Mouse (Mus musculus): ENCODE data around the gene Fads3. TPM values are rescaled to one million over a fixed set of nuclear protein-coding genes. Genes with fewer than 3 reads are reported as not detected.

Gene Fads3
- polyA plus RNA-seq, 1 experiment from 2014 or later: 6.2 TPM

DNA sequence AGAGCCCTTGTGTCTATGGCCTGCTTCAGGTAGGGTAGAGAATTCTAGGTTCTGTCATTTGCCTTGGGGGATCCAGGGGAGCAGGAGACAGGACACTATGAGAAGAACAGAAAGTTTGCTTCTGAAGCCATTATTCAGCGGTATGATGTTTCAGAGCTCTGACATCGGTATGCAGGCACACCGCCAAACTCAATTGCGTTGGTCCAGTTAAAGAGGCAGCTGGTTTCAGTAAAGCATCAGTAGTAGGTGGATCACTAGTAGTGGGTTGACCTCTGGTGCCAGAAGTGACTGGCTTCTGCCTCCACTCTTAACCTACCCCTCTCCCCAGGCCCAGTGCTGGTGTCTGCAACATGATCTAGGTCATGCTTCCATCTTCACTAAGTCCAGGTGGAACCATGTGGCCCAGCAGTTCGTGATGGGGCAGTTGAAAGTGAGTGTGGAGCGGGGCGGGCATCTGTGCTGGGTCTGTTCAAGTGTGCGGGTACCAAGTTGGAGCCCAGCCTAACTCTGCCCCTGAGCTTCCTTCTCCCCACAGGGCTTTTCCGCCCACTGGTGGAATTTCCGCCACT, 12.4 kb downstream of the Fads3 start:
- H3K27ac ChIP-seq (ENCODE audit: low read depth, low read length): no peak overlapping the region
- 86% methylated on average over 10 of the region's 10 CpGs for WGBS
- H3K27me3 ChIP-seq (ENCODE audit: control insufficient read depth, insufficient read depth, low read length): no peaks in the 10 kb centered on the region
- no peak for ATAC-seq (ENCODE audit: insufficient read depth, low FRiP score, low TSS enrichment)
- no peaks in the 10 kb centered on the region for H3K9me3 ChIP-seq (ENCODE audit: control insufficient read depth, low read length)
- H3K36me3 ChIP-seq (ENCODE audit: control insufficient read depth, insufficient read depth, low read length): no peaks in the 10 kb centered on the region
- H3K4me1 ChIP-seq (ENCODE audit: control insufficient read depth, insufficient read depth, low read length): no peaks in the 10 kb centered on the region
- H3K9ac ChIP-seq (ENCODE audit: low read length): no peak overlapping the region
- no peak overlapping the region for H3K4me3 ChIP-seq (ENCODE audit: low read depth, low read length)
- no peak overlapping the region for H3K4me2 ChIP-seq (ENCODE audit: low read depth)
- no peak for DNase-seq (ENCODE audit: low spot score)

DNA sequence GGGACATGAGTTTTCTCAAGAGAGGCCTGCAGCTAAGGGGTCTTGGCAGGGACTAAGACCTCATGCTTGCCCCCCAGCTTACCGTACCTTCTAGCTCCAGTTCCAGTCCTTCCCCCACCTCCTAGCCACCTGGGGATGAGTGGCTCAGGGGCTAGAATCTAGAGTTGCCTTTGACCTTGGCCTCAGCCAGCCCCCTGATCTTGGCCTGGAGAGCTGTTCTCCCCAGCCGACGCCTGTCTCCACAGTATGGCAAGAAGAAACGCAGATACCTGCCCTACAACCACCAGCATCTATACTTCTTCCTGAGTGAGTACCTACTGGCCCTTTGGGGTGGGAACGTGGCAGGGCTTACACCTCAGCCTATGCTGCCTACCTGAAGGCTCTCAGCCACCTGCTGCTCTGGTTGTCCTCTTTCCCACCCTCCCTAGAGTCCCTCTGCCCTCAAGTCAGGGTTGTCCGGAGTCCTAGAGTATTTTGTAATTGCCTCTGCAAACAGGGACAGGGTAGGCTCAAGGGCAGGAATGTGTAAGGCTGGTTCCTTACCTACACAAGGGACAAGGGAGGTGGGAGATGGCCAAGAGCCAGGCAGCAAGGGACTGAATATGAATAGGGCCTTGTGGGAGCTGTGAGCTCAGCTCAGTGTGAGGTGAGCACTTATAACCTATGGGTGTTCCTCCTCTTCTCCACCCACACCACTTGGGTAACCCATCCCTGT, 13.1 kb downstream of the Fads3 start:
- Histone ChIP-seq H3K27me3 (ENCODE audit: control insufficient read depth, insufficient read depth, low read length) (no peaks in the 10 kb centered on the region), H3K4me2 (ENCODE audit: low read depth) (no peak overlapping the region), H3K9ac (ENCODE audit: low read length) (no peak overlapping the region), H3K27ac (ENCODE audit: low read depth, low read length) (no peak overlapping the region), H3K9me3 (ENCODE audit: control insufficient read depth, low read length) (no peaks in the 10 kb centered on the region), H3K4me1 (ENCODE audit: control insufficient read depth, insufficient read depth, low read length) (no peaks in the 10 kb centered on the region), H3K4me3 (ENCODE audit: low read depth, low read length) (no peak overlapping the region), H3K36me3 (ENCODE audit: control insufficient read depth, insufficient read depth, low read length) (no peaks in the 10 kb centered on the region)
- WGBS: 84% methylated on average over 6 of the region's 6 CpGs
- no peak for DNase-seq (ENCODE audit: low spot score)
- no peak for ATAC-seq (ENCODE audit: insufficient read depth, low FRiP score, low TSS enrichment)

DNA sequence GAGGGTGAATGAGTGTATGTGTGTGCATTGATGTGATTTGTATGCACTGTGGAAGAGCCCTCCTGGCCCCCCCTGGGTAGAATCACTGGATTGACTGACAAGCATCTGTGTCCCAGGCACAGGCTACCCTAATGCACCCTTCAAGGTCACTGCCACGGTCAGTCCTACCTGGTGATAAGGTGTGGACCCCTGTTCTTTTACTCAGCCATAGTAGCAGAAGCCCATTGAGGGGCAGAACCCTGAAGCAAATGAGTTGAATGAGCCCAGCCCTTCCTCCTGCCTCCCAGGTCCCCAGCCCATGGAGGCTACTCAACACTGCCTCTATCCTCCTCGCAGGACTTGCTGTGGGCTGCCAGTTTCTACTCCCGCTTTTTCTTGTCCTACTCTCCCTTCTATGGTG, 13.9 kb downstream of the Fads3 start:
- H3K9me3 ChIP-seq (ENCODE audit: control insufficient read depth, low read length): no peaks in the 10 kb centered on the region
- DNase-seq (ENCODE audit: low spot score) (no peak), ATAC-seq (ENCODE audit: insufficient read depth, low FRiP score, low TSS enrichment) (no peak)
- 77% methylated on average over 3 of the region's 3 CpGs for WGBS
- no peaks in the 10 kb centered on the region for H3K27me3 ChIP-seq (ENCODE audit: control insufficient read depth, insufficient read depth, low read length)
- no peak overlapping the region for H3K4me2 ChIP-seq (ENCODE audit: low read depth)
- H3K36me3 ChIP-seq (ENCODE audit: control insufficient read depth, insufficient read depth, low read length): no peaks in the 10 kb centered on the region
- H3K9ac ChIP-seq (ENCODE audit: low read length): no peak overlapping the region
- no peaks in the 10 kb centered on the region for H3K4me1 ChIP-seq (ENCODE audit: control insufficient read depth, insufficient read depth, low read length)
- no peak overlapping the region for H3K4me3 ChIP-seq (ENCODE audit: low read depth, low read length)
- H3K27ac ChIP-seq (ENCODE audit: low read depth, low read length): no peak overlapping the region

DNA sequence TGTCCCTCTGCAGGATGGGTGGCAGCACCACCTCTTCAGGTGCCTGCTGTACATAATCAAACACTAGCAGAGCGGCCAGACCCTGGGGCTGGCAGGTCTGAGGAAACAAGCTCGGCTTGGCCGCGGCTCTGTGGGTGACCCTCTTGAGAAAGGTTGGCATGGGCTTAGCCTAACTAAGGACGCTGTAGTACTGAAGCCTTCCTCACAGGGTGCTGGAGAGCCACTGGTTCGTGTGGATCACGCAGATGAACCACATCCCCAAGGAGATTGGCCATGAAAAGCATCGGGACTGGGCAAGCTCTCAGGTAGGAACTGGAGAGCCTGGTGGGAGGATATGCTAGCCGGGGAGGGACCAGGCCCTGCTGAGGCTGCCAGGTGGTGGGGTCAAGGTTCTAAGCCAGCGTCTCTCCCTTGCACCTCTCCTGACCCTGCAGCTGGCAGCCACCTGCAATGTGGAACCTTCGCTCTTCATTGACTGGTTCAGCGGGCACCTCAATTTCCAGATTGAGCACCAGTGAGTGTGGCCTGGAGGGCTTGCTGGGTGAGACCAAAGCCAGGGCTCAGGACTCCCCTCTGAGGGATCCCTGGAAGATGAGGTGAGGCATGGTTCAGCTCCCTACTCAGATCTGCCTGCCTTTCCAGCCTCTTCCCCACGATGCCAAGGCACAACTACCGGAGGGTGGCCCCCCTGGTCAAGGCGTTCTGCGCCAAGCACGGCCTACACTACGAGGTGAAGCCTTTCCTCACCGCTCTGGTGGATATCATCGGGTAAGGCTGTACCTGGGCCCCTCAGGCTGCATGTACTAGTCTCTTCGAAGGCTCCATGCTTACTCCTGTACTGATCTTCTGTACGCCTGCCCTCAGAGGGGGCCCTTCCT, 14.7 kb downstream of the Fads3 start:
- WGBS: 87% methylated on average over 22 of the region's 22 CpGs
- H3K4me1 ChIP-seq (ENCODE audit: control insufficient read depth, insufficient read depth, low read length): no peaks in the 10 kb centered on the region
- H3K9me3 ChIP-seq (ENCODE audit: control insufficient read depth, low read length): no peaks in the 10 kb centered on the region
- H3K27ac ChIP-seq (ENCODE audit: low read depth, low read length): no peak overlapping the region
- H3K4me2 ChIP-seq (ENCODE audit: low read depth): no peak overlapping the region
- H3K9ac ChIP-seq (ENCODE audit: low read length): no peak overlapping the region
- DNase-seq (ENCODE audit: low spot score): no peak
- H3K4me3 ChIP-seq (ENCODE audit: low read depth, low read length): no peak overlapping the region
- H3K36me3 ChIP-seq (ENCODE audit: control insufficient read depth, insufficient read depth, low read length): no peaks in the 10 kb centered on the region
- no peak for ATAC-seq (ENCODE audit: insufficient read depth, low FRiP score, low TSS enrichment)
- no peaks in the 10 kb centered on the region for H3K27me3 ChIP-seq (ENCODE audit: control insufficient read depth, insufficient read depth, low read length)

DNA sequence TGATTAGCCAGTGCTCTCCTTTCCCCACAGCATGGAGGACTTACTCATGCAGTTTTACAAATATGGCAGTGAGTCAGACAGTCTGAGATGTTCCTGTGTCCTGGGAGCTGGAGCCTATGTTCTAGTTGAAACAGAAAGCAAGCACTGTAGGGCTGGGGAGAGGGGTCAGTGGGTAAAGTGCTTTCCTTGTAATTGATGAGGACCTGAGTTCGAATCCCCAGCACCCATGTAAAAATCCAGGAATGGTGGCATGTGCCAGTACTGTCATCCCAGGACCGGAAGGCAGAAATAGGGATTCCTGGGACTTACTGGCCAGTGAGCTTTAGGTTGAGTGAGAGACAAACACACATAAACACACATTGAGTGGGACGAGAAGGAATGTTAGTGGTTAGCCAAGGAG, 15.3 kb downstream of the Fads3 start:
- no peak overlapping the region for H3K4me2 ChIP-seq (ENCODE audit: low read depth)
- ATAC-seq (ENCODE audit: insufficient read depth, low FRiP score, low TSS enrichment) (no peak), DNase-seq (ENCODE audit: low spot score) (no peak)
- H3K27ac ChIP-seq (ENCODE audit: low read depth, low read length): no peak overlapping the region
- no peaks in the 10 kb centered on the region for H3K27me3 ChIP-seq (ENCODE audit: control insufficient read depth, insufficient read depth, low read length)
- H3K9me3 ChIP-seq (ENCODE audit: control insufficient read depth, low read length): no peaks in the 10 kb centered on the region
- no peaks in the 10 kb centered on the region for H3K36me3 ChIP-seq (ENCODE audit: control insufficient read depth, insufficient read depth, low read length)
- no peak overlapping the region for H3K4me3 ChIP-seq (ENCODE audit: low read depth, low read length)
- H3K9ac ChIP-seq (ENCODE audit: low read length): no peak overlapping the region
- 94% methylated on average over 3 of the region's 3 CpGs for WGBS
- H3K4me1 ChIP-seq (ENCODE audit: control insufficient read depth, insufficient read depth, low read length): no peaks in the 10 kb centered on the region

DNA sequence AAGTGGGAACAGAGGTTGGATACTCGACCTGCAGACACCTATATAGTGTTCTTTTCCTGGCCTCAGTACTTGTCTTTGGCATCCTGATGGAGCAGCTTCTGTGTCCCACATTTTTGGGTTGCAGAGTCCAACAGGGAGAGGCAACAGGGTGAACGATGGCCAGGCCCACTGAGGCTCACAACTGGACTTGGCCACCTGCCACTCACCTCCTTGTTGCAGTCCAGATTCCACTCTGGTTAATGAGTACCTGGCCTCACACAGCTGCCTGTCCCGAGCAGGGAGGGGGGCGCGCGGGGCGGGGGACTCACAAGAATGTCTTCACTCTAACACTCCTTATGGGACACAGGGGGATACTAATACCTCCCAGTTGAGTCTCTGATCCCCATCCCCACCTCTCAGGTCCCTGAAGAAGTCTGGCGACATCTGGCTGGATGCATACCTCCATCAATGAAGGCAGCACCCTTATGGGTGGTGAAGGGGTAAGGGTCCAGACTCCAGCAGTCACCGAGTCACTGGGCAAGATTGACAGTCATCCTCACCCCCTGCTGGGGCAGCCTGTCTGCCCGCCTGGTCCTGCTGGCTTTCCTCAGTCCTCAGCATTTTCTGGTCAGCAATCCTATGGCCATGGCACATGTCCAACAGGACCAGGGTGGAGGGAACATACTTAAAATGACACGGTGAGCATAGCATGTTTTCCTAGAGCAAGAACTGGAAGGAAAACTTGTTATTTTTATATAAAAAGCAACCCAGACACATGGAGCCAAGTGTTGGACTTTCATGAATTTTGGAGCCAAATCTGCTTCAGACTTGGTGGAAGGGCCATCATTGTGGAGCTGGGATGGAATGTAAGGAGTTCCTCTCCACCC, 16.4 kb downstream of the Fads3 start:
- Histone ChIP-seq H3K4me1 (ENCODE audit: control insufficient read depth, insufficient read depth, low read length) (no peaks in the 10 kb centered on the region), H3K4me2 (ENCODE audit: low read depth) (no peak overlapping the region), H3K9me3 (ENCODE audit: control insufficient read depth, low read length) (no peaks in the 10 kb centered on the region), H3K9ac (ENCODE audit: low read length) (no peak overlapping the region), H3K36me3 (ENCODE audit: control insufficient read depth, insufficient read depth, low read length) (peaks cover 6% of the 10 kb centered on the region; the same call in 1 of the 2 replicates), H3K27me3 (ENCODE audit: control insufficient read depth, insufficient read depth, low read length) (no peaks in the 10 kb centered on the region), H3K27ac (ENCODE audit: low read depth, low read length) (no peak overlapping the region), H3K4me3 (ENCODE audit: low read depth, low read length) (no peak overlapping the region)
- DNase-seq (ENCODE audit: low spot score) (no peak), ATAC-seq (ENCODE audit: insufficient read depth, low FRiP score, low TSS enrichment) (no peak)
- 63% methylated on average over 11 of the region's 11 CpGs for WGBS

DNA sequence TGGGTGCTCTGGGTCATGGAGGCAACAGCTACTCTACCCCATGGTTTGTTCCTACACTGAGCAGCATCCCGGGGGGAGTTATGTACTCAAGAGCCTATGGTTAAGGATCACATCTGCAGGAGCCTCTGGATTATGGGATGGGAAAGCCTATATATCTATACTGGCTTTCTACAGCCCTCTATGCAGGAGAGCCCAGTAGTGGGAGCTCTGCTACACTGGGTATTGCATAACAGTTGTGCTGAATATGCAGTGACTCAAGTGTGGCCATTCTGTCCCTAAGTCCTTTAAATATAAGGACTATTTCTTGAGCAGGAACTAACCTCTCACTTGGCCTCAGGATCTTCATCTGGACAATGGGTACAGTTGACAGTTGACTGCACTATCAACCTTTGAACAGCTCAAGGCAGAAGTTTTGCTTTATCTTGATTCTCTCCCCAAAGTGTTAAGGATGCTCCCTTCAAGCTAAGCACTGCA, 17.0 kb downstream of the Fads3 start:
- no peak overlapping the region for H3K4me2 ChIP-seq (ENCODE audit: low read depth)
- no peak overlapping the region for H3K9ac ChIP-seq (ENCODE audit: low read length)
- DNase-seq (ENCODE audit: low spot score) (no peak), ATAC-seq (ENCODE audit: insufficient read depth, low FRiP score, low TSS enrichment) (no peak)
- no peak overlapping the region for H3K27ac ChIP-seq (ENCODE audit: low read depth, low read length)
- no peak overlapping the region for H3K4me3 ChIP-seq (ENCODE audit: low read depth, low read length)
- no peaks in the 10 kb centered on the region for H3K27me3 ChIP-seq (ENCODE audit: control insufficient read depth, insufficient read depth, low read length)
- H3K4me1 ChIP-seq (ENCODE audit: control insufficient read depth, insufficient read depth, low read length): no peaks in the 10 kb centered on the region
- peaks cover 9% of the 10 kb centered on the region; the same call in 1 of the 2 replicates for H3K36me3 ChIP-seq (ENCODE audit: control insufficient read depth, insufficient read depth, low read length)
- no peaks in the 10 kb centered on the region for H3K9me3 ChIP-seq (ENCODE audit: control insufficient read depth, low read length)
- WGBS: 79% methylated on average over 1 of the region's 1 CpGs

DNA sequence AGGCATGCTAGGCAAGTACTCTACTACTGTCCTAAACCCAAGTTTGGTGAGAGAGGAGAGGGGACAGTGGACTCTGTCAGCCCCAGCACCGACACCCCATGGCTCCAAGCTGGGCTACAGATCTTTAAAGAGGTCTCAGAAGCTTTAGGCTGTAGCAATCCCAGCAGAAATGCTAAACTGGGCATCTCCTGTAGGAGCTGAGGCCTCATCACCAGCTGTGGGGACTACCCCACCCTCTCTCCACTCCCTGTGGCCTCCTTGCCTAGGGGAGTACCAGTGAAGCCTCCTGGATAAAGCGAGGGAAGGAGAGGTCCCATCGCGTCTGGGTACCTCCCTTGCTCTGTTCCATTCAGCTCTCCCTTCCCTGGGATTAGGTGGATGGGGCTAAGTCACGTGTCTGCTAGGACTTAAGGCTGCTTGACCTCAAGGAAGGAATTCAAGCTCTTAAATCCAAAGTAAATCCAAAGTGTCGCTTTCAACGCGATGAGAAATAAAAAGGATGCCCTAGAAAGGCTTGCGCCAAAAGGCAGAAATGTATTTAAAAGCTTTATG, 17.6 kb downstream of the Fads3 start:
- Histone ChIP-seq H3K36me3 (ENCODE audit: control insufficient read depth, insufficient read depth, low read length) (peaks cover 14% of the 10 kb centered on the region), H3K4me2 (ENCODE audit: low read depth) (no peak overlapping the region), H3K4me3 (ENCODE audit: low read depth, low read length) (no peak overlapping the region), H3K9ac (ENCODE audit: low read length) (no peak overlapping the region), H3K9me3 (ENCODE audit: control insufficient read depth, low read length) (no peaks in the 10 kb centered on the region), H3K27ac (ENCODE audit: low read depth, low read length) (no peak overlapping the region), H3K4me1 (ENCODE audit: control insufficient read depth, insufficient read depth, low read length) (no peaks in the 10 kb centered on the region), H3K27me3 (ENCODE audit: control insufficient read depth, insufficient read depth, low read length) (no peaks in the 10 kb centered on the region)
- WGBS: 69% methylated on average over 9 of the region's 9 CpGs
- no peak for DNase-seq (ENCODE audit: low spot score)
- no peak for ATAC-seq (ENCODE audit: insufficient read depth, low FRiP score, low TSS enrichment)
